Mouse (Mus musculus) megakaryocyte, embryonic 14.5 days (primary cell): ENCODE data around the gene Coa7. TPM values are rescaled to one million over a fixed set of nuclear protein-coding genes. Genes with fewer than 3 reads are reported as not detected.
A peak's percentile ranks its signal among the peaks of the same experiment; 100 is the strongest.

ENCODE experiments used
- H3K27me3 ChIP-seq: replicated peaks from 2 replicates; pipeline ENCODE3; 2012; ENCODE audit warnings: inconsistent platforms
- H3K36me3 ChIP-seq: replicated peaks from 2 replicates; pipeline ENCODE3; 2012; ENCODE audit warnings: low read length, inconsistent platforms, mixed read lengths
- H3K4me1 ChIP-seq: 2 replicates; pipeline ENCODE4 v1.6.1; 2012; ENCODE audit warnings: inconsistent platforms
- H3K4me3 ChIP-seq: replicated peaks from 2 replicates; pipeline ENCODE3; 2012; ENCODE audit warnings: moderate library complexity, mild to moderate bottlenecking, inconsistent platforms
- H3K9me3 ChIP-seq: 2 replicates; pipeline ENCODE4 v1.6.1; 2012; ENCODE audit warnings: inconsistent platforms
- FLI1 ChIP-seq: IDR thresholded peaks from 2 replicates; pipeline ENCODE4 v1.6.1; 2012; ENCODE audit warnings: low read length, inconsistent platforms, mixed read lengths
- GATA1 ChIP-seq: IDR thresholded peaks from 3 replicates; pipeline ENCODE4 v1.6.1; 2012; ENCODE audit warnings: mixed read lengths, low read length, inconsistent platforms, borderline replicate concordance
- polyA plus RNA-seq: library from polyadenylated mRNA; stranded (reverse); fragments of >175 nt; gene quantifications from 2 replicates; pipeline ENCODE4 v1.2.3, GENCODE M21; 2012; ENCODE audit warnings: low replicate concordance; ENCODE audit not compliant: insufficient read depth

Gene Coa7
- 5.0 TPM in 1 of 2 replicates, not detected in the other for polyA plus RNA-seq

- Histone ChIP-seq H3K27me3 (no peaks in the 10 kb centered on the region), H3K36me3 (peaks cover 14% of the 10 kb centered on the region), H3K4me1 (peaks cover 33% of the 10 kb centered on the region), H3K9me3 (0 out of 2 replicates have a peak, but pooled peaks cover 3% of the 10 kb centered on the region), H3K4me3 (peak within 1 kb of the TSS; percentile 99)
- TF ChIP-seq FLI1 = no peak
- no peak for TF ChIP-seq GATA1
These were observed at the start of gene Coa7 for GRCm38 (mm10) chr4:108327730-108328484. Coa7 (plus strand) TSS chr4:108328140.

- peaks cover 58% of the 10 kb centered on the region for H3K4me1 ChIP-seq
- TF ChIP-seq GATA1 (no peak), FLI1 (no peak)
- no peaks in the 10 kb centered on the region for H3K27me3 ChIP-seq
- H3K36me3 ChIP-seq = peaks cover 10% of the 10 kb centered on the region
- H3K4me3 ChIP-seq = peak overlapping the region; percentile 99
- H3K9me3 ChIP-seq = peaks cover 3% of the 10 kb centered on the region
These were observed 27.7 kb upstream of the Coa7 start for GRCm38 (mm10) chr4:108300266-108300665.

GRCm38 (mm10) chr4:108300670-108301373, 27.1 kb upstream of the Coa7 start, which contains the start of gene Zyg11b:
Zyg11b (minus strand) TSS chr4:108301096.
- TF ChIP-seq GATA1 (no peak), FLI1 (no peak)
- Histone ChIP-seq H3K36me3 (peaks cover 10% of the 10 kb centered on the region), H3K4me1 (peaks cover 52% of the 10 kb centered on the region), H3K9me3 (peaks cover 6% of the 10 kb centered on the region), H3K4me3 (peak within 1 kb of the TSS; percentile 99), H3K27me3 (no peaks in the 10 kb centered on the region)

GRCm38 (mm10) chr4:108302296-108302890, 25.5 kb upstream of the Coa7 start:
- Histone ChIP-seq H3K4me1 (peaks cover 42% of the 10 kb centered on the region), H3K36me3 (peaks cover 6% of the 10 kb centered on the region), H3K9me3 (peaks cover 11% of the 10 kb centered on the region), H3K27me3 (no peaks in the 10 kb centered on the region), H3K4me3 (no peak overlapping the region)
- TF ChIP-seq FLI1 (no peak), GATA1 (no peak)

- no peaks in the 10 kb centered on the region for H3K36me3 ChIP-seq
- TF ChIP-seq FLI1 (no peak), GATA1 (no peak)
- peaks cover 32% of the 10 kb centered on the region for H3K4me1 ChIP-seq
These were observed 17.2 kb upstream of the Coa7 start for GRCm38 (mm10) chr4:108310706-108311105.

GRCm38 (mm10) chr4:108314041-108314440, 13.9 kb upstream of the Coa7 start:
- Histone ChIP-seq H3K4me3 (no peak overlapping the region), H3K36me3 (no peaks in the 10 kb centered on the region), H3K27me3 (peaks cover 14% of the 10 kb centered on the region), H3K9me3 (peaks cover 15% of the 10 kb centered on the region), H3K4me1 (peaks cover 54% of the 10 kb centered on the region)
- no peak for TF ChIP-seq FLI1
- TF ChIP-seq GATA1 = no peak

More at GRCm38 (mm10) chr4:108310706-108311105, 17.2 kb upstream of the Coa7 start:
- H3K4me3 ChIP-seq = no peak overlapping the region
- H3K27me3 ChIP-seq = peaks cover 4% of the 10 kb centered on the region
- peaks cover 26% of the 10 kb centered on the region for H3K9me3 ChIP-seq

- no peak for TF ChIP-seq GATA1
- Histone ChIP-seq H3K4me1 (peaks cover 42% of the 10 kb centered on the region), H3K4me3 (peak overlapping the region; percentile 4)
These were observed 10.0 kb upstream of the Coa7 start for GRCm38 (mm10) chr4:108317656-108318605.

GRCm38 (mm10) chr4:108318649-108319615, 9.0 kb upstream of the Coa7 start:
- Histone ChIP-seq H3K9me3 (peaks cover 14% of the 10 kb centered on the region), H3K4me1 (peaks cover 40% of the 10 kb centered on the region), H3K4me3 (peak overlapping the region; percentile 20), H3K36me3 (no peaks in the 10 kb centered on the region), H3K27me3 (peaks cover 12% of the 10 kb centered on the region)
- TF ChIP-seq FLI1 = no peak
- TF ChIP-seq GATA1 = no peak

More at GRCm38 (mm10) chr4:108317656-108318605, 10.0 kb upstream of the Coa7 start:
- peaks cover 14% of the 10 kb centered on the region for H3K27me3 ChIP-seq
- H3K36me3 ChIP-seq = no peaks in the 10 kb centered on the region
- peaks cover 14% of the 10 kb centered on the region for H3K9me3 ChIP-seq
